Mouse (Mus musculus) gastrocnemius, postnatal 10 days (tissue): ENCODE data around the gene Smagp. TPM values are rescaled to one million over a fixed set of nuclear protein-coding genes. Genes with fewer than 3 reads are reported as not detected.
A peak's percentile ranks its signal among the peaks of the same experiment; 100 is the strongest.
"Not testable (repeated sequence)": the region's sequence is repeated elsewhere in the genome, so short reads cannot be mapped to it uniquely, and the experiment has no call there.

ENCODE experiments used
- DNase-seq: peaks from one replicate; pipeline ENCODE4 v3.0.0; 2021; ENCODE audit warnings: mixed read lengths
- total RNA-seq, 2 experiments: library from RNA; stranded (reverse); gene quantifications; 2 replicates each; pipeline ENCODE4 v1.2.3; 2021

Gene Smagp
- total RNA-seq, 2 experiments from 2014 or later = 6.5 to 8.6 TPM

- DNase-seq = no peak
Observed at GRCm38 (mm10) chr15:100627287-100627686, 9.5 kb downstream of the Smagp start.

- no peak for DNase-seq
Observed at GRCm38 (mm10) chr15:100624435-100624834, 12.3 kb downstream of the Smagp start.

GRCm38 (mm10) chr15:100623754-100624153 lies 13.0 kb downstream of the Smagp start:
- no peak for DNase-seq

- no peak for DNase-seq
Observed at GRCm38 (mm10) chr15:100622164-100622563, 14.6 kb downstream of the Smagp start.

GRCm38 (mm10) chr15:100621671-100622070 lies 15.1 kb downstream of the Smagp start:
- DNase-seq = not testable (repeated sequence)

- no peak for DNase-seq
Observed at GRCm38 (mm10) chr15:100619200-100619599, 17.5 kb downstream of the Smagp start.

- no peak for DNase-seq
Observed at GRCm38 (mm10) chr15:100616221-100616620, 20.5 kb downstream of the Smagp start.

- DNase-seq = peak; percentile 97
Observed at GRCm38 (mm10) chr15:100615825-100616220, 20.9 kb downstream of the Smagp start.

- peak; percentile 99 for DNase-seq
Observed at GRCm38 (mm10) chr15:100614996-100615824, 21.5 kb downstream of the Smagp start, which contains the start of gene Dazap2. Gene Dazap2 (plus strand): TSS chr15:100615349.

GRCm38 (mm10) chr15:100614218-100614995 lies 22.3 kb downstream of the Smagp start:
- DNase-seq = no peak

GRCm38 (mm10) chr15:100613584-100613983 lies 23.2 kb downstream of the Smagp start:
- DNase-seq = peak; percentile 84

GRCm38 (mm10) chr15:100612432-100612831 lies 24.3 kb downstream of the Smagp start:
- no peak for DNase-seq

- no peak for DNase-seq
Observed at GRCm38 (mm10) chr15:100611951-100612350, 24.8 kb downstream of the Smagp start.

- DNase-seq = not testable (repeated sequence)
Observed at GRCm38 (mm10) chr15:100606677-100607076, 30.1 kb downstream of the Smagp start.

GRCm38 (mm10) chr15:100601669-100602068 lies 35.1 kb downstream of the Smagp start:
- no peak for DNase-seq

- no peak for DNase-seq
Observed at GRCm38 (mm10) chr15:100600696-100601272, 36.0 kb downstream of the Smagp start.

GRCm38 (mm10) chr15:100600047-100600695 lies 36.6 kb downstream of the Smagp start:
- peak; percentile 71 for DNase-seq

GRCm38 (mm10) chr15:100599276-100600046 lies 37.3 kb downstream of the Smagp start, which contains the start of gene Pou6f1:
Gene Pou6f1 (minus strand): TSS chr15:100599984.
- peak; percentile 60 for DNase-seq

GRCm38 (mm10) chr15:100598883-100599275 lies 37.9 kb downstream of the Smagp start:
- peak; percentile 22 for DNase-seq

- DNase-seq = no peak
Observed at GRCm38 (mm10) chr15:100598287-100598882, 38.4 kb downstream of the Smagp start.

GRCm38 (mm10) chr15:100592817-100593216 lies 43.9 kb downstream of the Smagp start:
- DNase-seq = no peak
